Mouse (Mus musculus) common myeloid progenitor, adult 5-6 weeks (primary cell): ENCODE results near the gene Cd164. TPM values are rescaled to one million over a fixed set of nuclear protein-coding genes. Genes with fewer than 3 reads are reported as not detected.

Experiments
- total RNA-seq: library from RNA; stranded (forward); fragments of 200-1000, 187-1606 nt; gene quantifications from 2 replicates; pipeline ENCODE4 v1.2.3, GENCODE M21; 2017

Cd164 gene
- total RNA-seq, 1 experiment from 2014 or later = 169 TPM

Other genes with a start within 250 kb of the Cd164 start
- gene Fig4, start 216.2 kb upstream of the Cd164 start, total RNA-seq = 25.7 and 32.0 TPM in 2 replicates
- gene Ak9, start 215.4 kb upstream of the Cd164 start, total RNA-seq = not detected in 2 replicates
- 18.0 and 21.2 TPM in 2 replicates for gene Zbtb24, start 69.0 kb upstream of the Cd164 start, total RNA-seq
- gene Mical1, start 43.1 kb upstream of the Cd164 start, total RNA-seq = 25.5 and 31.6 TPM in 2 replicates
- 12.9 and 15.4 TPM in 2 replicates for gene Smpd2, start 29.0 kb upstream of the Cd164 start, total RNA-seq
- 1.0 TPM in 1 of 2 replicates, not detected in the other for gene Ppil6, start 29.0 kb upstream of the Cd164 start, total RNA-seq
- gene Ccdc162, start 197.2 kb downstream of the Cd164 start, total RNA-seq = not detected in 2 replicates